Mouse (Mus musculus) spleen, postnatal 10 days (tissue): ENCODE data around the gene Gpr87.

Experiments
- DNase-seq, 2 experiments: peaks; one replicate each; pipeline ENCODE4 v3.0.0; 2021 to 2022; ENCODE audit warnings: low spot score in 2 of 2

Gene Gpr87

DNA sequence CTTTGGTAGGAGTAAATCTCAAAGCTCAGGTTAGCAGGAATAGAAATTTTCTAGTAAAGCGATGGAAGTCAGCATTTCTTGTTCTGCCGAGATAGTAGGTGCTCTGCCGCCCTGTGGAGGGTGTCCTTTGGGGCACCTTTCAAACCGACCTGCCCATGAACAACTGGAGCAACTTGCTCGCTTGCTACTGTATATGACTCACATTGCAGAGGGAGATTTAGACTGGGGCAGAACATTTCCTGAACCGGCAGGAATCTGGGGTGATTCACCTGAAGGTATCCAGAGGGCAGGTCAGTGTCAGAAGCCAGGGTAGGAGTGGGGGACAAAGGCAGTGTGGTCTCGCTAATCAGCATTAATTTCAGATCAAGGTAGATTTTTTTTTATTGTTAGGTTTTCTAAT lies at the start of gene Gpr87:
Gene Gpr87, minus strand, starts transcription at position 167 of the 400 bp plus-strand sequence.
- no peak for DNase-seq

- no peak for DNase-seq
Observed at GRCm38 (mm10) chr3:59243384-59243783, 48.5 kb upstream of the Gpr87 start.

DNA sequence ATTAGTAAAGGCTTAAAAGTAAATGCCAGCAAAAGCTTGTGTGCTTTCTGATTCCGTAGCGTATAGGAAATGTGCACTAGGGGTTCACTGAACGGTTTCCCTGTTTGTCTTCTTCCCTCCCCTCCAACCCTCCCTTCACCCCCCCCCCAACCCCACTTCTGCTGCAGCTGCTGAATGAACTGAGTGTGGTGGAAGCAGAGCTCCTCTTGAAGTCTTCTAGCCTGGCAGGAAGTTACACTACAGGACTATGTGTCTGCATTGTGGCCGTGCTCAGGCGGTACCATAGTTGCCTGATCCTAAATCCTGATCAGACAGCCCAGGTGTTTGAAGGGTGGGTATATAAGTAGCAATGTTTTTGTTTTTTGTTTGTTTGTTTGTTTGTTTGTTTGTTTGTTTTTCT lies 40.0 kb upstream of the Gpr87 start:
- peak in 1 of 2 experiments; percentile 21 for DNase-seq

- DNase-seq = no peak
Observed at GRCm38 (mm10) chr3:59230912-59231311, 36.0 kb upstream of the Gpr87 start.

DNA sequence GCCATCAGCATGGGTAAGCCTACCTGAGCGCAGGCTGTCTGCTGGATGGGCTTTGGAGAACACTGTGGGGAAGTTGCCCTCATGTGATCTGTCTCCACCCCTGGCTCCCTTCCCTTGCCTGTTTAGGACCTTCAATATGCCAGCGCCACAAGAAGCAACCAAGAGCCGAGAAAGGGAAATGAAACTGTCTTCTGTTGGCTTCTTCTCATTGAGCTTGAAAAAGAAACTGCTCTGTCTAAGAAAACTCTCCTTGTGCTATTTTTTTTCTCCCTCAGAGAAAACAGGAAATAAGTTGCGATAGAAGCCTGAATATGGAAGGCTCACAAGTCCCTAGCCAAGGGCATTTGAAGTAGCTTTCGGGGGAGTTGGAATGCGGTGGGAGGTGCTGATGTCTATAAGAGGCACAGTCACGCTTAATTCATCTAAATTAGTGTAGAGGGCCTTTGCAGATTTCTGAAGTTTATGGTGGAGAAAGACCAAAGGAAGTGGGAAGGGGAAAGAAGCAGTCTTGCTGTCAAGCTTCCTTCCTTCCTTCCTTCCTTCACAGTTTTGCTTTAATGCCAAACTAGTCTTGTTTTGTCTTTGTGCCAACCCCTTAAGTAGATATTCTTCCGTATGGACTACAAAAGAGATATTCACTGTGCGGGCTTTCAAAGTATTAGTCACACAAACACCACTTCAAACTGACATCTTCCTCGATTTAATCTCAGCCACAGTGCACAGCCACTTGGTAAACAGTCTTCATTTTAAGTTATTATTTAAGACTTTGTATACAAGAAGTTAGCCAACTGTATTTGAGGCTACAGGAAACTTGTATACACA lies 34.0 kb upstream of the Gpr87 start:
- DNase-seq = peak in 1 of 2 experiments; percentile 37

DNA sequence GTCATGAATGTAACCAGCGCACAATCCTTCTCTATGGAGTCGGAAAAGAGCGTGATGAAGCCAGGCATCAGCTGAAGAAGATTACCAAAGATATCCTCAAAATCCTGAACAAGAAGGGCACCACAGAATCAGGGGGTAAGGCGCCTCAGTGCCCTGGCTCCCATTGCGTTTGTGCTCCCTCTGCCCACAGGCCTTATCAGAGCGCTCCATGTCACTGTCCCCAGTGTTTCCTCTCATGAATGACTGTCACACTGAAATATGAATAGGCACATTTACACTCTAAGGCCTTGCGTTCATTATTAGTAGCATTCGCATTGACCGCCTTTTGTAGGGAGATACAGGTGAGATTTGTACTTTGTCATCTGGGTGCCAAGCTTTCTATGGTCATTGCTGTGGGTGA lies 32.8 kb upstream of the Gpr87 start:
- DNase-seq = no peak

- DNase-seq = no peak
Observed at GRCm38 (mm10) chr3:59225411-59225810, 30.5 kb upstream of the Gpr87 start.

DNA sequence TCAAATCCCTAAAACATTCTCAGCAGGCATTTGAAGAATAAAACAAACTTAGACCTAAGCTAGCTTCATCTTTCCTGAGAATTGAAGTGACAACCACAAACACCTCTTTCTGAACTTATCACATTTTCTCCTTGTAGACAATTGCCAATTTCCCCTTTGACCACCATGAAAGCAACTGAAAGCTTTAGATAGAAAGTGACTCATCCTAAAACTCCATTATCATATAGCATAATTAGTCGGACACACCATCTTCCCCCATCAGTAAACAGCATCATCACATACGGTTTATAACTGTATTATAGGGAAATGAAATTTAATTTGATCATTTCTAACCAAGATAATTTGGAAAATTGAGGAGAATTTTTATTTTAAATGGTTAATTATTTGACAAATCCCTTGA lies 27.4 kb upstream of the Gpr87 start:
- DNase-seq = no peak

- DNase-seq = no peak
Observed at GRCm38 (mm10) chr3:59219326-59219725, 24.4 kb upstream of the Gpr87 start.

DNA sequence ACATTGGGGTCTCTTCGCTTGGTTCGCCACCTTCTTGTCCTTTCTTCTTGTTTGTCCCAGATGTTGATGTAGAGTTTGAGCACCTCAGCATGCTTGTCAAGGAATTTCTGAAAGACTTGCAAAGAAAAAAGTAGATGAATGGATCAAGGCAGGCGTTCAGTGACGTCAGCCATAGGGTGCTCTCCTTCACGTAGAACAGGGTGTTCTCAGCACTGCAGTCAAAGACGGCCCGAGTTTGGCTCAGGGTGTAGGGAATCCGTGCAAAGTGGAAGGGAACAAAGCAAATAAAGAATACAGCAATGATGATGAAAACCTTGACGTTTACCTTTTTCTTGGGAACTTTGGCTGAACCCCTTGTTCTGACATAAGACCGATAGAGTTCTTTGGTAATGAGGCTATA lies 22.3 kb upstream of the Gpr87 start:
- DNase-seq = no peak

GRCm38 (mm10) chr3:59212404-59212803 lies 17.5 kb upstream of the Gpr87 start:
- DNase-seq = no peak

DNA sequence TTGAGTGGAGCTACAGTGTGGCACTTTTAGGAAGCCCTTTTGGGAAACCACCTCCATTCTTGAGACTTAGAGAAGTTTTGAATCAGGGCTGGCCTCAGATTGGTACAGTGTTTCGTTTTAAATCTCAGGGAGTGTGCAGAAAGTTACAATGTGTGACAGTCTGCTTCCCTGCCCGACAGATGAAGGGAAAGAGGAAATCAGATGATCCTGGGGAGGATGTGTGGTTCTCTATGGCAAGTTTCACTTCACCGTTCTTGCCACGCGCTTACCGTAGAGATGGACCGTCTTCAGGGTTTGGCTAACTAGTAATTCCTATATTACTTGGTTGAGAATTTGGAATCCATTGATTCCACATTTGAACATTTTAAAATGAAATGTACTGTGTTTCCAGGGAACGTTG lies 16.9 kb upstream of the Gpr87 start:
- no peak for DNase-seq

DNA sequence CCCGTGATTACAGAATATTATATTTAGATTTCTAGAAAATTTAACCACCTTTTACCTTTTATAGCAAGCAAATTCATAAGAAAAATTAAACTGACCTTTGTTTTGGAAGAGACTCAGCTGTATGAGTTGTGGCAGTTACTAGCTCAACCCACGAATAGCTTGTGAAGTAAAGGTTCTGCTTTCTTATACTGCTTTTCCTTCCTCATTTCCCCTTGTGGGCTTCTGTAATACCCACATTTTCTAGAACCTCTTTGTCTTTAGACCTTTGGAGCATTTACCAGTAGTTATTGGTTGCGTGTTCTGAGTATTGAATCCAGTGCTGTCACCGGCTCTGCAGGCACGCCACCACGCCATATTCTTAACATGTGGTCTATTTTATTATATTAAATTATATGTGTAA lies 15.8 kb upstream of the Gpr87 start, which contains the start of gene P2ry13:
Gene P2ry13, minus strand, starts transcription at position 156 of the 400 bp plus-strand sequence.
- DNase-seq = no peak

- DNase-seq = no peak
Observed at GRCm38 (mm10) chr3:59210089-59210488, 15.2 kb upstream of the Gpr87 start.

GRCm38 (mm10) chr3:59208650-59209548 lies 14.0 kb upstream of the Gpr87 start:
- no peak for DNase-seq

- DNase-seq = no peak
Observed at GRCm38 (mm10) chr3:59205941-59206340, 11.0 kb upstream of the Gpr87 start.

- no peak for DNase-seq
Observed at GRCm38 (mm10) chr3:59204719-59205503, 10.0 kb upstream of the Gpr87 start.

DNA sequence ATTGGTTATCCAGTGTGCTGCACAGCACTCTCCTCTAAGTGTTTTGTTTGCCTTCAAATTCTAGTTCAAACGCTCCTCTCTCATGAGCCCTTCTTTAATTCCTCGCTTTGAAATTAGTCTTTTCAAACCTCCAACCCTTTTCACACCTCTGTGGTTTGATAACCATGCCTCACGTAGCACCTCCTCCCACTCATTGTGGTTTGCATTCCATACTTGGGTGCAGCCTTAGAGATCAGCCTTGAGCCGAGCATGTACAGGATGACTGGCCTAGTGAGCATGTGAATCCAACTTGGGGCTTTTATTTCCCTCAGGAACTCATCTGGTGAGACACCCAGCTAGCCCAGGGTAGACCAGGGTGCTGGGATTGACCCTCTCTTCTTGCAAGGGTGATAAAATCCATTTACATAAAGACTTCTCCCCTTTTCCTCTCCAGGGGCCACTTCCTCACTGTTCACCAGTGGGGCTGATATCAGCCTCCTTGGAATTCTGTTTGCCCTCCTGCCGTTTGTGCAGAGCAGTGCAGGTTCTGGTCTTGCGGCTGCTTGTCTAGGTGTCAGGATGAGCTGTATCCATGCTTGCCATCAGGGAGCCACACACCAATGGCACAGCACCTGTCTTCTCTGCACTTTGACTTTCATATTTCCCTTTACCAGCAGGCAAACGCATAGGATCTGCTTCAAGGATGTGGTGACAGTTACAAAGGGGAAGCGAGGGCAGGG lies 9.1 kb upstream of the Gpr87 start:
- DNase-seq = no peak

- no peak for DNase-seq
Observed at GRCm38 (mm10) chr3:59197329-59197948, 2.5 kb upstream of the Gpr87 start.

GRCm38 (mm10) chr3:59194099-59194498 lies 805 bp downstream of the Gpr87 start:
- DNase-seq = no peak

DNA sequence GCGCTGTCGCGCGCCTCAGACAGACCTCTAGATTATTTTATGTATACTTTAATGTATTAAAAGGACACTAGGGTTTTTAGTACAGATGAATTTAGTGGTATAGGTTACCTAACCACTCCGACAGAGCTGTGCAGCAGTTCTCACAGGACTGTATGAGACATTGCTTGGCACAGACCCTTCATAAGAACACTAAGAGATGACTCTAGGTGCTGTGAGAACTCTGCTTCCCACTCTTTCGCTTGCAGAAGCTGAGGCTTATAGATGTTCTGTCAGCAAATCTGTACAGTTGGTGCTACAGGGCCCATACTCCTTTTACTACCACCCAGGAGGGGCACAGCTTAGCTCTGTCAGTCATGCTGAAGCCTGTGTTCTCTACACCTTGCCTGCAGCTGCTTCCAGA lies 3.2 kb downstream of the Gpr87 start:
- DNase-seq = no peak
